Mouse (Mus musculus): ENCODE measurements at regions not wholly inside any gene's neighbourhood (a gene's known extent, or its start where the extent isn't known, plus 50 kb on each side); places are given as distances from the start of the nearest gene placed in this dataset.

DNA sequence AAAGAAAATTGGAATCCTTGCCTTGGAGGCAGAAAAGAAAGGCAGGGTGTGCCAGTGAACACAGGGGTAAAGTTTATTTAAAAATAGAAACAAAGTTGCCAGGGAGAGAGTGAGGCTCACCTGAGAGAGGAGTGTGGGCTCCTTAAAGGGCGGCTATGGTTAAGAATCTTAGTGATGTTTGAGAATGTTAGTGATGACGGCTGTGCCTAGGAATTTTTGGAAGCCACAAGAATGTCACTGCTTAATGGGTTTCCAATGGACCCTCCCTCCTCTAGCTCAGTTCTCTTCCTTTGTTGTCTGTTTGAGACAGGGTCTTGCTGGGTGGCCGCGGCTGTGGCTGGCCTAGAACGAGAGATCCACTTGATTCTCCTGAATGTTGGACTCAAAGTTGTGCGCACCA, 106.3 kb upstream of the Hs6st1 start:
- no peak for DNase-seq (ENCODE audit: low read depth, low spot score)

DNA sequence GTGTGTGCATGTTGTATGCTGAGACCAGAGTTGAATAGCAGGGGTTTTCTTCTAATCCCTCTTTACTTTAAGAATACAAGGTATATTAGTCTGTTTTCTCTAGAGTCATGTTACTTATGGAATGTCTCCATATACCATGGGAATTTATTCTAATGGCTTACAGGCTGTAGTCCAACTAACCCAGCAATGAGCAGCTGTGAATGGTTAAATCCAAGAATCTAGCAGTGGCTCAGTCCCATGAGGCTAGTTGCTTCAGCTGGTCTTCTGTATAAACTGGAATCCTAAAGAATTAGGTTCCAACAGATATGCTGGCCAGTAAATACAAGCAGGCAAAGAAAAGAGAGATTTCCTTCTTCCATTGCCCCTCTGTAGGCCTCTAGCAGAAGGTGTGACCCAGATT, 99.7 kb upstream of the Hs6st1 start:
- DNase-seq (ENCODE audit: low read depth, low spot score): no peak

DNA sequence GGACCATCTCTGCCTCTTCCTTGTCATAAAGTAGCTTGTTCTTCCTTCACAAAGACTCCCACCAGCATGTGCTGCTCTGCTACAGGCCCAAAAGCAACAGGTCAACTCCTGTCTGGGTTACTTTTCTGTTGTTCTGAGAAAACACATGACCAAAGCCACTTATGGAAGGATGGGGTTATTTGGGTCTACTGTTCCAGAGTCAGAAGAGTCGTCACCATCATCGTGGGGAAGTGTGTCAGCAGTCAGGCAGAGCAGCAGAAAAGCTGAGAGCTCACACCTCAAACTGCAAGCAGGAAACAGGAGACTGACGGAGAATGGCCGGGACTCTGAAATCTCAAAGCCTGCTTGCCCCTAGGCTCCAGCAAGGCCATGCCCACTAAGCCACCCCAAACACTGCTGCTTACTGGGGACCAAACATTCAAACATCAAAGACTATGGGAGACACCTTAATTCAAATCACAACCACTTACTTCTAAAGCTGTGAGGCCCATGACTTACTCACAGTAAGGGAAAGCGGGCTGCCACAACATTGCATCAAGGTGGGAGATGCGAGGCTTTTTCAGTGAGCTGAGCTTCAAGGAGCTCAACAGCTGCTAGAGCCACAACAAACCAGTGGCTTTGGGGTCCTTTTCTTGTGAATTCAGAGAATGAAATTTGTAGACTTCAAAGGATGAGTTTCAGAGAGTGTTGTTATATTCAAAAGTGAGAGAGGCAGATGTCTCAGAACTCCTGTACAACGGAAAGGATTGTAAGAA, 96.6 kb upstream of the Hs6st1 start:
- DNase-seq (ENCODE audit: low read depth, low spot score): no peak

DNA sequence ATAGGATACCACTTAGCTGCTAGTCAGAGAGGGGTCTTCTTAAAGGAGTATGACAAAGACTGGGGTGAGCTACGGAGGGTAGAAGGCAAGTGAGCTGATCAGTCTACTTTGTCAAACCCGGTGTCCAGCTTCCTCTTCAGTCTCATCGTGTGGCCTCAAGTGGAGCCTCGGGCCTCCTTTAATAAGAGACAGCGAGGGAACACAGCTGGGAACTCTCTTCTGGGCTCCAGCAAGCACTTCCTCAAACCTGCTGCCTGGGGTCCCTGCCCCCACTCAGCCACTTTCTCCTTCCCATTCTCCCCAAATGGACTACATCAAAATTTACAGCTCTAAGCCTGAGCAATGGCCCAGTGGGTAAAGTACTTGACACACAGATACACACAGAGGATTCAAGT, 96.0 kb upstream of the Hs6st1 start:
- no peak for DNase-seq (ENCODE audit: low read depth, low spot score)

DNA sequence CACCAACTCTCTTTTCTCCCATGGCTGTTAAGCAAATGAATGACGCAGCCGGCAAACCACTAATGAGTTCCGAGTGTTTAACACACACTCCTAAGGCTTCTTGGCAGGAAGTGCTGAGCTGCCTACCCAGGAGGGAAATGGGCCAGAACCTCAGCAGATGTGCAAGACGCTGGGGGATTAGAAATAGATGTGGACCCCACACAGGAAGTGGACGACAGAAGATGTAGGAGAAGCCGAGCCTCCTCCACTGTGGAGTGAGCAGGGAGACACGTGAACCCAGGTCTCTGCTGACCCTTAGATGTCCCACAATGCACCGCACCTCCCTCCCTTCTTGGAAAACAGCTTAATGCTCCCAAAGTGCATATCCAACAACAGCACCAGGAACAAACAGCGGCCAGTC, 94.8 kb upstream of the Hs6st1 start:
- peak; percentile 16 for DNase-seq (ENCODE audit: low read depth, low spot score)

DNA sequence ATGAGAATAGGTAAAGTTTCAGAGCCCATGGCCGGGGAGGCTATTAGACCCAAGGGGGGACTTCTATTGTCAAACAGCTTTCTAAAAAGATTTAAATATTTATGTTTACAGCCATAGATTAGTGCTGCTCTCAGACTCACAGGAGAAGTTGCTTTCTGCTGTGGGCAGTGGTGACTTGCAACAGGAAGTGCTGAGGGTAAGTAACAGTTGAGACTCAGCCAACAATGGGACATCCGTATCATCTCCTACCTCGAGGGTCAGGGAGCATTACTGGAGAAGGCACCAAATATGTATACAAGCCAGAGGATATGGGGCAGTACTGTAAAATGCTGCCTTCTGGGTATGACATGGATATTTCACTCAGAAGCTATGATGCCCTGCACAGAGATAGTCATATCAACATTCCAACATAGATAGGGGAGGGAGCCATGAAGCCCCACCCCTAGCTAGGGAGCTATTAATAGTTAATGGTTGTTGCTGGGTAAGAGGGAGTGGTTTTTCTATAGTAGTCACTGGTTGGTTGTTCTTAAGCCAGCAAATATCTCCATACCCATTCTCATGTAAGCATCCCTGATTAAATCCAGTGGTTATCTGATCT, 92.5 kb upstream of the Hs6st1 start:
- DNase-seq (ENCODE audit: low read depth, low spot score): no peak

DNA sequence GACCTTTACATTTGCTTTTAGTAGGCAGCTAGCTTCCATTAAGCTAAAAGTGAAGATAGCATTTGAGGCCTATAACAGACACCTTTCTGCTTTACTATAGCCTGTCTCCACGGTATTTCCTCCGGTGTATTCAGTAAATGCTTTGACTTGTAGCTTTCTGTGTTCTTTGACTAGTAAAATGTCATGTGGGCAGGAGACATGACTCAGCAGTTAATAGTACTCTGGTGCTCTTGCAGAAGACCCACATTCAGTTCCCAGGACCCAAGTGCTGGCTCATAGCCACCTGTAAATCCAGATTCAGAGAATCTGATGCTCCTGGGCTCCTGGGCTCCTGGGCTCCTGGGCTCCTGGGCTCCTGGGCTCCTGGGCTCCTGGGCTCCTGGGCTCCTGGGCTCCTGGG, 91.7 kb upstream of the Hs6st1 start:
- peak; percentile 40 for DNase-seq (ENCODE audit: low read depth, low spot score)

DNA sequence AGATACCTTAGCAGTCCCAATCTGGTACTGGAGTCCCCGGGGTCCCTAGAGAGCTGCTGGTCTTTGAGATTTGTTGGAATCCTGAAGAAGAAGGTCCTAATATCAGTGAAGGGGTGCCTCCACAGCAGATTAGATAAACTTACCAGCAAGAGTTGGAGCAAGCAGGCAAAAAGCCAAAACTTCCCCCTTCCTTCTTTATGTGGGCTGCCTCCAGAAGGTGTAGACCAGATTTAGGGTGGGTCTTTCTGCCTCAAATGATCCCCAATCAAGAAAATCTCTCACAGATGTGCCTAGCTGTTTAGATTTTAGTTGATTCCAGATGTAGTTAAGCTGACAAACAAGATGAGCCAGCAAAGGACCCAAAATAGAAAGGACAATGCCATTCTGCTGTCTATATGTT, 90.1 kb upstream of the Hs6st1 start:
- no peak for DNase-seq (ENCODE audit: low read depth, low spot score)

DNA sequence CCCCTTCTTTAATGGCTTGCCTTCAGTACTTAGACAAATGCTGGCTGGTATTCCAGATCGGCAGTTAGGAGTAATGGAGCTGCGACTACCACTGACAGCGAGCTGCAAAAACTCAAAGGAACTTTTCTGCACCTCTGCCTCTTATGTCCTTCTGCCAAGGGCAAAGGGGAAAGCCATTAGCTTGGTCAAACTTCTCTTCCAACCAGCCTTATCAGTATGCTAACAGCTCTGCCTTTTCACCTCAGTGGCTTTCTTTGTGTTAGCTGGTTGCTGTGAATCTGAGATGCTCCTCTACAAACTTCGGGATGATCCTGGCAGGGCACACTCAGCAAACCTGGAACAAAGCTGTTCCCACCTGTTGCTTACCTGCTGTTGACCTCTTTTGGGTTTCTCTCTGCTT, 89.4 kb upstream of the Hs6st1 start:
- DNase-seq (ENCODE audit: low read depth, low spot score): peak; percentile 32

DNA sequence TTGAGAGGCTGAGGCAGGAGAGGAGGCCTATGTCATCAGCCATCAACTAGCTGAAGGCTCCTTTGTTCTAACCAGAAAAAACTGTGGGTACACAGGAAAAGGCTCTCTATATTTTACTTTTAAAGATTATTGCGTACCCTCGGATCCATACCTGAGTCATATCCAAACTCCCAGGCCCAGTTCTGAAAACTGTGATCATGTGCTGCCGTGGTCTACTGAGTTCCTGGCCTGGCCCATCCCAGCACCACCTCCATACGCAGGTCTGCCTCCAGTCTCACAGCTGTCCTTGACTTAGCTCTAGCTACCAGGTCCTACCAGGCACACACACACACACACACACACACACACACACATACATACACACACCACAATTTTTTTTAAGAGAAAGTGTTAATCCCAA, 87.0 kb upstream of the Hs6st1 start:
- no peak for DNase-seq (ENCODE audit: low read depth, low spot score)

DNA sequence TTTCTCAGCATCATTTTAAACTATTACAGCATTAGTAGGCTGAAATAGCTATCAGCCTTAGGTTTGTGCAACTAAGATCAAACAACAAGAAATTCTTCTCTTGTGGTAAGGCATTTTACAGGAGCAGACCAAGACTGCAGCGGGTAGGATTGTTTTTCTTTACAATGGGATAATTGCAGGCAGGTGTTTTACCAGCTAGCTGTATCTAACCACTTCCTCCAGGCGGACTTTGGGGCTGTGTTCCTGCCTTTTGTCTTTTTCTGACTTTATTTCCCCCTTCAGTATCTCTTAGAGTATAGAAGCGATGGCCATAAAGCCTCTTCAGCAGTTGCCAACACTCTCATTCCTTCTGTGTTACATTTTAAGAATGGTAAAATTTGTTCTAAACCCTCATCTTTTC, 84.8 kb upstream of the Hs6st1 start:
- DNase-seq (ENCODE audit: low read depth, low spot score): no peak

DNA sequence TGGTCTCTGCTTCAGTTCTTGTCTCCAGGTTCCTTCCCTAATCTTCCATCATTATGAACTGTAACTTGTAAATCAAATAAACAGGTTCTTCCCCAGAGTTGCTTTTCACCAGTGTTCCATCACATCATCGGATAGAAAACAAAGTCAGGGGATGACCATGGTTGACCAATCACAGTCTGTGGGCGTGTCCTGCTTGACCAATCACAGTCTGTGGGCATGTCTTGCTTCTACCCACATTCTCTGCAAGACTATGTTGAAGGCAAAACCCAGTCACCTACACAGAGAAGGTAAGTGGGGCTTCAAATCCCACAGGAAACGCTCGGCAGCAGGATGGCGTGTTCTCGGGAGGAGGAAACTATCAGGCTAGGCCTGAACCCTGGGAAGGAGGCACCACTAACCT, 82.9 kb upstream of the Hs6st1 start:
- no peak for DNase-seq (ENCODE audit: low read depth, low spot score)

DNA sequence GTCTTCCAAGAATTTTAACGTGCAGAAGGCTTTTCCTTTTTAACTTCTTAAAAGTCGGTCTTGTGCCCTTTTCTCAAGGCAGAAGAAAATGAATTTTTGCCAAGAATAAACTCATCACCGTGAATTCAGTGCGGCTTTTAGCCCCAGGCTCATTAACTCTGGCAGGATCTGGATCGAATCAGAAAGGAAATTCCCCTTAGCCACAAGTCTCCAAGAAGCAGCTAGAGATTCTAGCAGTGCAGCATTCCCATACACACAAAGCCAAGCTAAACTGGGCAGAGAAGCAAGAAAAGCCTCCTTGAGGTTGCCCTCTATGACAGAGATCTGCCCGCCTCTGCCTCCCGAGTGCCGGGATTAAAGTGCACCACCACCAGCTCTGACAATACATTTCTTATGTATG, 81.5 kb upstream of the Hs6st1 start:
- no peak for DNase-seq (ENCODE audit: low read depth, low spot score)

DNA sequence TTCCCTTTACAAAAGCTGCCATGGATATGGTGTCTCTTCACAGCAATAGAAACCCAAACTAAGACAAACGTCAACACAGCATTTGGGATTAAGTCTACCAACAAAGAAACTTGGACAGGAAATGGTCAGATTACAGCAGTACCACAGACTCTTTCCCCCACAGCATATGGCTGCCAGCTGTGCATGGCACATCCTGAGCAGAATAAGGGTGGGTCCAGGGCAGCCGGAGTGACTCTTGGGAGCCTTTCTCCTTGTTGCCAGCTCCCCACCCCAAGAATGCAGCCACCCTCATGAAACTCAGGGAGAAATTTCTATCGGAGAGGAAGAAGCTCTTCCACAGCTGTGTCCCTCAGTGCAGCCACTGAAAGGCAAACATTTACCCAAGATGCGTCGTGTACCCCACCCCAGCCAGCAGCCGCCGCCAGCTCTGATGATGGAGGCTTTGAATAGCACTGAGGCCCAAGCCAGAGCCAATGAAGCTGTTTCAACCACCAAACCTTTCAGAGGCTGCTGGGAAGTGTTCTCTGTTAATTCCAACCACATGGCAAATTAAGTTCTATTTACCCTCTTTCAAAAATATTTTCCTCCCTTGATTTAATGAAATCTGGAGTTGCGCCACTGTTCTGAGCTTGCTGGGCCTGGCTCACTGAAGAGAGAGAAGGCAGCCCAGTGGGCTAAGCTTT, 75.8 kb upstream of the Hs6st1 start:
- DNase-seq (ENCODE audit: low read depth, low spot score): no peak

DNA sequence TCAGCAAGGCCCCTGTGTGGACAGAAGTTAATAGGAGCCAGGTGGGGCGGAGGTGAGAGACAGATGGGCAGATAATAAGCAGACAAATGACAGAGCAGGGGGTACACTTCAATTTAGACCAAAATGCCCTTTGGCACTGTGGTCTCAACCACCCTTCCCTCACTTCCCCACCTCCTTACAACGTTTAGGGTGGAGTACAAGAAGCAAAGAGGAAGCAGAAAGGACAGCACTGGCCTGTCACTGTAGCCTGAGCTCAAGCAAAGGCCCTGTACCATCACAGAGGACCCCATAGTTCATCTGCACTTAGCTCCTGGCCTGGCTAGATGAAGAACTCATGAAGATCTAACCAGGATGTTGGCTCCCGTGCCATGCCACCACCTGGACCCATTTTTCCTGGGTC, 75.3 kb upstream of the Hs6st1 start:
- DNase-seq (ENCODE audit: low read depth, low spot score): no peak

DNA sequence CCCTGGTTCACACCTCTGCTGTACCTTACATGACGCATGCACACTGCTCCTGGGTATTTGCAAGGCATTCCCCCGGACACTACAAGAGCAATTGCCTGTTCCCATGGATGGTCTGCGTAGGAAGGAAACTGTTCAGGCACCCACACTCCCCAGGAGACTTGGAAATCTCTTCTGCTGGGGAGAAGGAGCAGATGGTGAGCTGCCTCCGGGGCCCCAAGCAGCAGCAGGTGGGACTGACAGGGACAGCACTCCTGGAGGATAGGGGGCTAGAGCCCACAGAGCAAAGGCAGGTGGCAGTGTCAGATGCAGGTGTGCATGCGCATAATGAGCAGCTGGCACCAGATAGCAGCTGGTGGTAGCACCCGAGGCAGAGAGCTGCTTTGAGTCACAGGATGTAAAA, 72.5 kb upstream of the Hs6st1 start:
- DNase-seq (ENCODE audit: low read depth, low spot score): peak; percentile 80

DNA sequence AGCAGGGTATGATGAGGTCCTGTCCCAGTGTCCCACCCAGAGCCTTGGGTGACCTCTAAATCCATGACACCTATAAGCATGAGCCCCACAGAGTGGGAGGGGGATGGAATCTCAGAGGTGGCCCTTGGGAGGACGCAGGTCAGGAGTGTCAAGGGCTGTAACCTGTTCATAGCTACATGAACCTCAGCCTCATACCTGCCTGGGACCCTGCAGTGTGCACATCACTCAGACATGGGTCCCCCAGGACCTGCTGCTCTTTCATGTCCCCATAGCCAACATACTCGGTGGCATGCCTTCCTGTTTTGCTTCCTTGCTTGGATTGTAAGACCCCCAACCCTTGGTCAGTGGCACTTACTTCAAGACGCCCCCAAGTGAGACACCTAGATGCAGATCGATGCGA, 66.9 kb upstream of the Hs6st1 start:
- no peak for DNase-seq (ENCODE audit: low read depth, low spot score)

DNA sequence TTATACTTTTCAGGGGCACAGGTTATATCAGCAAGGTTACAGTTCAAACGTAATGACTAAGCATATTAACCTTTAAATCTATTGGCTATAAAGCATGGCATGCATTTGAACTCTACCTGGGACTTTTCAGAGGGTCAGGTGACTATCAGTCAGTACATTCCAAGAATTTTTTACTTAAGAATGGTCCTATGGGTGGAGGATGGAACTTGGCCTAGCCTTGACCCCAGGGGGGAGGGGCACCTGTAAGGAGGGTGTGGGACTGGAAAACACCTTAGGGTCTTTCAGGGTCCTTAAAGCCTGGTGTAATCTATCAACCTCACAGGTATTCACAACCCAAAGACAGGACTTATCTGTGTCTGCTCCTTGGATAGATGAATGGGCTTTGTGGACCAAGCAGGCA, 66.4 kb upstream of the Hs6st1 start:
- DNase-seq (ENCODE audit: low read depth, low spot score): no peak

DNA sequence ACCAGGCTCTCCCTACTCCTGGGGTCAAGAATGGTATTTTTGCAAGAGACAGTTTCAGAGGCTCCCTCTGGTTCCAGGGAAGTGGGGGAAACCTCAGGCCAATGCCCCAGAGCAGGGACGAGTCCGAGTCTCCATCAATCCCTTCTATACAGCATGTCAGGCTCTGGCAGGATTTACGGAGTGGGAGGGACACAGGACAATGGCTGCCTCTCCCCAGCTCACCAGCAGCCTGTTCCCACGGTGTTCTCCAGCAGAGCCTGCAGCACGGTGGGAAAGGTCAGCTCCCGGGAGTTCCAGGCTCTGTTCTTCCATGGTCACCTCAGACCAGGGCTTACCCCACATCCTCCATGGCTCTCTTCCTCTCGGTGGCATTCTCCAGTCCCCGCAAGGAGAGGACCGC, 64.6 kb upstream of the Hs6st1 start:
- no peak for DNase-seq (ENCODE audit: low read depth, low spot score)

DNA sequence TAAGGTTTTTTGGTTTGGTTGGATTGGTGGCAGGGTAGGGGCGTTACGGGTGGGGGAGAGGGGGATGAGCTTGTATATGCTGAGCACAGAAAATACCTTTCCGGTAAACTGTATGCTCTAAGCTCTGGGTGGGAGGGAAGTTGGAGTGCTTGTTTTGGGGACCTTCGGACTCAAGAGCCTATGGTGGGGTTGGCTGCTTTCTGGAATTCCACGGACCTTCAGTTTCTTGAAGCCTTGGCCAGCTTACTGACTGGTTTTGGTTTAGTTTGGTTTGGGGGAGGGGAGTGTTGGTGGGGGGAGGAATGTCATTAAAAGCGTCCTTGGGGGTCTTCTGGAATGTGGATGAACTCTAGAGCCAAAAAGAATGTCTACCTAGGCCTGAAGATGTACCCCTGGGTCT, 59.6 kb upstream of the Hs6st1 start:
- no peak for DNase-seq (ENCODE audit: low read depth, low spot score)

DNA sequence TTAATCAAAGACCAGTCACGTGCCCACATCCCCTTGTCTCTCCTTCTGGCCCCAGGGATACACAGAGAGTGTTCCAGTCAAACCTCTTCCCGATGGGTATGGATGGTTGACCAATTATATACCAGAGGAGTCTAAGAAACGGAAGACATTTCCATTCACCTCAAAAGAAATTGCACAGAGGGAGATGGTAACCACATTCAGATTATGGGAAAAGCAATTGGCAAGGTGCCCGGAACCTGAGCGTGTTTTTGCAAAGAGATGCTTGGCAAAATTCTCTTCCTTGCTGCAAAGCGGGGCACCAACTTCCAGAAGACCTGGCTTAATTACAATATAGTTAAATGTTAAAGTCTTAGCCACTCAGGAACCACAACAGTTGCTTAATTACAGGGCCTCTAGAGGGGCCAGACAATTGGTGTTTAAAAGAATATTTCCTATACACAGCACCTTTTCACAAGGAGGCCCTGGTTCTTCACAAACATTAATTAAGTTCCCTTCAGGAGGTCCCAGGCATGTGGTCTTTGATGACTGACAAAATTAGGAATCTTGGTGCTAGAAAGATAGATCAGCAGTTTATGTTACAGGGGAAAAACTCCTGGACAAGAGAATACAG, 59.1 kb upstream of the Hs6st1 start:
- DNase-seq (ENCODE audit: low read depth, low spot score): peak; percentile 78

DNA sequence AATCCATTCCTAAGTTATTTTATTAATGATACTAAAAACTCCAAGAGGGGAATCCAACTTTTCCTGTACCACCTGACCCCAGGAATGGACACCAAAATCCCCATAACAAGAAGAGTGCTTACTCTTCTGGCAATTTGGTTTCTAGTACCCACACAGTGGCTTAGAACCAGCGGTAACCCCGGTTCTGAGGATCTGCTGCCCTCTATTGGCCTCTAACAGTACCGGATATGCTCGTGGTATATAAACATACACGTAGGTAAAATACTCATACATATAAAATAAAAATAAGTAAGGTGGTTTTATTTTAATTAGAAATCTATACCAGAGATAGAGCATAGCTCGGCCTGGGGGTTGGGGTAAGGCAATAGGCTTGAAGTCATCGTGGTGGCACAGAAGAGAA, 58.0 kb upstream of the Hs6st1 start:
- no peak for DNase-seq (ENCODE audit: low read depth, low spot score)

DNA sequence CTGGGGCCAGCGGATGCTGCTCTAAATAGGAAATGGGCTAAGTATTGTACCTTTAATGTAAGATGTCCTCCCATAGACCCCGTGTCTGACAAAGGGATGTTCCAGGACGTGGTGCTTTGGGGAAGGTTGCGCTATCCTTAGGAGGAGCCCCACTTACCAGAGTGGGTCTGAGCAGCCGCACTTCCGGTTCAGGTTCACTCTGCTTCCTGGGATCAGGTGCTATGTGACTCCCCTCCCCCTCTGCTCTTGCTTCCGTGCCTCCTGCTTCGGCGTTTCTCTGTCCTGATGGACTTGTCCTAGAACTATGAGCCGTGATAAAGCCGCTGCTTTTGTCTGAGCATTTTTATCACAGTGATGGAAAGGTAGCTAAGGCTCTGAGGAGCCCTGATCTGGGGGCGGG, 57.4 kb upstream of the Hs6st1 start:
- DNase-seq (ENCODE audit: low read depth, low spot score): no peak

All from brain, adult 2 months (tissue).